Mouse (Mus musculus) stomach, postnatal 0 days (tissue): Measurements from ENCODE around the gene Rtn4. TPM values are rescaled to one million over a fixed set of nuclear protein-coding genes. Genes with fewer than 3 reads are reported as not detected.
A peak's percentile ranks its signal among the peaks of the same experiment; 100 is the strongest.

ENCODE experiments used
- ATAC-seq: fragments of 200-750 bp; cut with Nextera tagmentation; 2 replicates; pipeline ENCODE4 v1.8.0; 2017; ENCODE audit not compliant: low FRiP score, low TSS enrichment
- DNase-seq: peaks from one replicate; pipeline ENCODE4 v3.0.0-alpha.2; 2016; ENCODE audit warnings: low spot score
- H3K27ac ChIP-seq: fragments of 300-500 bp; sonication (generic); replicated peaks from 2 replicates; pipeline ENCODE4 v1.5.1; 2014; ENCODE audit warnings: mild to moderate bottlenecking, control low read depth
- H3K27me3 ChIP-seq: fragments of 300-500 bp; sonication (generic); 2 replicates; pipeline ENCODE4 v1.6.1; 2014; ENCODE audit warnings: low read length; ENCODE audit not compliant: control insufficient read depth, insufficient read depth
- H3K36me3 ChIP-seq: fragments of 300-500 bp; sonication (generic); 2 replicates; pipeline ENCODE4 v1.6.1; 2014; ENCODE audit warnings: low read length, mixed read lengths; ENCODE audit not compliant: control insufficient read depth, insufficient read depth
- H3K4me1 ChIP-seq: fragments of 300-500 bp; sonication (generic); replicated peaks from 2 replicates; pipeline ENCODE4 v1.6.1; 2014; ENCODE audit warnings: antibody characterized with exemption; ENCODE audit not compliant: control insufficient read depth, insufficient read depth
- H3K4me2 ChIP-seq: fragments of 300-500 bp; sonication (generic); replicated peaks from 2 replicates; pipeline ENCODE4 v1.6.1; 2014; ENCODE audit warnings: low read depth, mild to moderate bottlenecking, control low read depth, moderate library complexity
- H3K4me3 ChIP-seq: fragments of 300-500 bp; sonication (generic); 2 replicates; pipeline ENCODE4 v1.5.1; 2014; ENCODE audit warnings: low read depth, low read length, control low read depth
- H3K9ac ChIP-seq: fragments of 300-500 bp; sonication (generic); 2 replicates; pipeline ENCODE4 v1.6.1; 2014; ENCODE audit warnings: mild to moderate bottlenecking, low read length, control low read depth, mixed read lengths
- H3K9me3 ChIP-seq: fragments of 300-500 bp; sonication (generic); 2 replicates; pipeline ENCODE4 v1.6.1; 2016; ENCODE audit warnings: low read length; ENCODE audit not compliant: control insufficient read depth
- CTCF ChIP-seq: IDR thresholded peaks from 2 replicates; pipeline ENCODE4 v1.5.1; 2016; ENCODE audit warnings: antibody characterized with exemption, low read depth, mild to moderate bottlenecking, moderate library complexity
- EP300 ChIP-seq: optimal IDR thresholded peaks from 2 replicates; pipeline ENCODE3; 2016; ENCODE audit warnings: antibody characterized with exemption
- WGBS: fragments of 180-500 bp; shearing (Covaris S2); extraction: QIAGEN DNeasy Blood & Tissue Kit; methylation state at CpG from one replicate; pipeline ENCODE4 v1.1.7; 2014; 5-methylcytosine and 5-hydroxymethylcytosine counted together
- polyA plus RNA-seq: library from polyadenylated mRNA; unstranded; fragments of >200 nt; fragmentation: Nextera tagmentation; extraction: Ambion mirVana; gene quantifications from 2 replicates; pipeline ENCODE4 v1.2.1, GENCODE M21; 2015

Gene Rtn4
- polyA plus RNA-seq, 1 experiment from 2014 or later = 56.1 TPM

DNA sequence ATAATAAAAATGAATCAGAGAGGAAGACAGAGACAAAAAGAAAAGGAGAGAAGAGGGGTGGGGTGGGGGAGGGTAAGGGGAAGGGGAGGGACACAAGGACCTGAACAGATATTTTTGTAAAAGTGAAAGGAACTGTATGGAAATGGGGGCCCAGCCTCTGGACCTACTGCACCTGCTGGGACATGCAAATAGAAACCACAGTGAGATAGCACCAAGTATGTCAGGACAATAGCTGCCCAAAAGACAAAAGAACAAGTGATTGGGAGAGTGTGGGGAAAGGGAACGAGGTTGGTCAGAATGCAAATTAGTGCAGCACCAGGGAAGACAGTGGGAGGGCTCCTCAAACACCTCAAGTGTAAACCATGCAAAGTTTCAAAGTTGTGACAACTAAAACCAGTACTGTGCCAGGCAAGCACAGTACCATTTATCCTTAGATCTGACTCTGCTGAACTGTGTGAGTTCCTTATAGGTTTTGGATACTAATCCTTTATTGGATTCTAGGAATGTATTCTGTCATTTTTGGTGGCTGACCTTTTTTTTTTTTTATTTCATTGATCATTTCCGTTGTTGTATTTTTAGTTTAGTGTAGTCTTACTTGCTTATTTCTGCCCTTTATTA, 86.8 kb downstream of the Rtn4 start:
- ATAC-seq (no peak), DNase-seq (no peak)
- 59% methylated on average over 2 of the region's 2 CpGs for WGBS
- H3K4me2 ChIP-seq = no peak overlapping the region
- H3K27me3 ChIP-seq = no peaks in the 10 kb centered on the region
- H3K9ac ChIP-seq = no peak overlapping the region
- H3K4me3 ChIP-seq = no peak overlapping the region
- no peaks in the 10 kb centered on the region for H3K9me3 ChIP-seq
- H3K36me3 ChIP-seq = no peaks in the 10 kb centered on the region
- H3K4me1 ChIP-seq = no peaks in the 10 kb centered on the region
- no peak overlapping the region for H3K27ac ChIP-seq
- TF ChIP-seq EP300 = no peak
- no peak for TF ChIP-seq CTCF

GRCm38 (mm10) chr11:29786583-29787219, 94.0 kb downstream of the Rtn4 start:
- H3K4me1 ChIP-seq = no peaks in the 10 kb centered on the region
- H3K36me3 ChIP-seq = no peaks in the 10 kb centered on the region

DNA sequence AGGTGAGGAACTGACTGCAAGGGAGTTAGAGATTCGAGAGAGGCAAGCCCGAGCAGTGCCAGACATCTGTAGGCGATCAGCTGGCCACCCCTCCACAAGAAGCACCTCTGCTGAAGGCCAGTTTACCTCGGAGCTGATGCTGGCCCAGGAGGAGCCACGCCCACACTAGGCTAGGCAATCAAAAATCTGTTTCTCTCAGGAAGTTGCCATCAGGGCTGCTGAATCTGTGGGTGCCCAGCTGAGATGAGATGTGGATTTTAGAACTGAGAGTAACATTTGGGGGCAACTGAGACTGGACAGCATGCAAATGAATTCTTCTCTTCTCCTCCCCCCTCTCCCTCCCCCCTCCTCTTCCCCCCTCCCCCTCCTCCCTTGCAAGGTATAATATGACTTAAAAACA, 94.7 kb downstream of the Rtn4 start:
- peak; percentile 23 for DNase-seq
- no peak overlapping the region for H3K9ac ChIP-seq
- H3K4me2 ChIP-seq = no peak overlapping the region
- H3K4me1 ChIP-seq = no peaks in the 10 kb centered on the region
- no peak overlapping the region for H3K4me3 ChIP-seq
- WGBS = 13% methylated on average over 5 of the region's 5 CpGs
- H3K27ac ChIP-seq = no peak overlapping the region
- no peaks in the 10 kb centered on the region for H3K9me3 ChIP-seq
- H3K27me3 ChIP-seq = no peaks in the 10 kb centered on the region
- ATAC-seq = no peak
- TF ChIP-seq EP300 (no peak), CTCF (no peak)
- no peaks in the 10 kb centered on the region for H3K36me3 ChIP-seq

More at GRCm38 (mm10) chr11:29786583-29787219, 94.0 kb downstream of the Rtn4 start:
- no peak for DNase-seq
- no peak overlapping the region for H3K4me3 ChIP-seq
- ATAC-seq = no peak
- no peak overlapping the region for H3K9ac ChIP-seq
- H3K4me2 ChIP-seq = no peak overlapping the region
- no peaks in the 10 kb centered on the region for H3K27me3 ChIP-seq
- 78% methylated on average over 6 of the region's 6 CpGs for whole genome bisulfite sequencing
- H3K27ac ChIP-seq = no peak overlapping the region
- H3K9me3 ChIP-seq = no peaks in the 10 kb centered on the region
- TF ChIP-seq EP300 (no peak), CTCF (no peak)

DNA sequence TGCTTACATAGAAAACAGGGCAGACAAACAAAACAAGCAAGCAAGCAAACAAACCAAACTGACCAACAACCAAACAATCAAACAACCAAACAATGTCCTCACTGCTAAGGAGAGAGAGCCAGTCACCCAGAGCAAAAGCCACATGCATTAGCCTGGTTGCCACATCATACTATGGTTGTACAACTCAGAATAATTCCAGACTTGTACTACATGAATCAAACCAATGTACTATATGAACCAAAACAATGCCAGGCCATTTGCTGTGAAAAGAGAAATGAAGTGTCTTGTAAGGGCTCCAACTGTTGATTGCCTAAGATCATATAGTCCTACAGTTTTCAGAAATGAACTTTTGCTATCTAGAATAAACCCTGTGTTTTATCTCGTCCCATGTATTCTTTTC, 95.8 kb downstream of the Rtn4 start:
- Histone ChIP-seq H3K4me3 (no peak overlapping the region), H3K4me1 (no peaks in the 10 kb centered on the region), H3K9me3 (no peaks in the 10 kb centered on the region), H3K27ac (no peak overlapping the region), H3K9ac (no peak overlapping the region), H3K36me3 (no peaks in the 10 kb centered on the region), H3K4me2 (no peak overlapping the region), H3K27me3 (no peaks in the 10 kb centered on the region)
- no peak for DNase-seq
- no peak for TF ChIP-seq CTCF
- TF ChIP-seq EP300 = no peak
- WGBS = 58% methylated on average over 1 of the region's 1 CpGs
- no peak for ATAC-seq

DNA sequence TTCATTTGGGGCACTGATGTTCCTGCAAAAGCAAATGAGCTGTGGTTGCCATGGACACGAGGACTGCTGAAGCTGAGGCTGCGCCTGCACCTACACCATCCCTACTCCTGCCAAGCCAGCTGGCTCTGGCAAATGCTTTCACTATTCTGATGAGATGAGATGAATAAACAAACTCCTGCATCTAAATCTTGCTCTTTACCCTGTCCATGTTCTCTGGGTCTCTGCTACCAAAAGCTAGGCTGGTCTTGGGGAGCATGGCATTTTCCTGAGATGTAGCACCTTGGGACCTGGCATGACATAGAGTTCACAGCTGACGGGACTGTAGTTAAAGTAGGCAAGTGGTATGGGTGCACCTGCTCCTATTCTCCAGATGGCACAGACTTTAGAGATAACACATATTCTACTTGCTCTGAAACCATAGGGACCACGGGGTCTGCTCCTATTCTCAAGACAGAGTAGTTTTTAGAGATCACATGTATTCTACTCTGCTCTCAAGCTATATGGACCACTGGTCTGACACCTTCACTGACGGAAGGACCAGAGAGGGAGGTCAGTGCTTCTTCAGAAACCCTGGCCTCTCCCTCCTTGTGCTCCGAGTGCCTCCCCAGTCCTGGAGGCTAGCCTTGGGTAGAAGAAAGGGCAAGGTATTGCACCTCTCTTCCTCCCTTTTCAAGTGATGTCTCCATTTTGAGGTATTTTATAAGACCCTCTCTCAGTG, 96.3 kb downstream of the Rtn4 start:
- no peaks in the 10 kb centered on the region for H3K36me3 ChIP-seq
- no peaks in the 10 kb centered on the region for H3K9me3 ChIP-seq
- TF ChIP-seq CTCF (no peak), EP300 (no peak)
- no peak overlapping the region for H3K4me3 ChIP-seq
- no peak overlapping the region for H3K4me2 ChIP-seq
- H3K9ac ChIP-seq = no peak overlapping the region
- H3K4me1 ChIP-seq = no peaks in the 10 kb centered on the region
- DNase-seq (no peak), ATAC-seq (no peak)
- 73% methylated on average over 6 of the region's 6 CpGs for WGBS
- no peaks in the 10 kb centered on the region for H3K27me3 ChIP-seq
- H3K27ac ChIP-seq = no peak overlapping the region

DNA sequence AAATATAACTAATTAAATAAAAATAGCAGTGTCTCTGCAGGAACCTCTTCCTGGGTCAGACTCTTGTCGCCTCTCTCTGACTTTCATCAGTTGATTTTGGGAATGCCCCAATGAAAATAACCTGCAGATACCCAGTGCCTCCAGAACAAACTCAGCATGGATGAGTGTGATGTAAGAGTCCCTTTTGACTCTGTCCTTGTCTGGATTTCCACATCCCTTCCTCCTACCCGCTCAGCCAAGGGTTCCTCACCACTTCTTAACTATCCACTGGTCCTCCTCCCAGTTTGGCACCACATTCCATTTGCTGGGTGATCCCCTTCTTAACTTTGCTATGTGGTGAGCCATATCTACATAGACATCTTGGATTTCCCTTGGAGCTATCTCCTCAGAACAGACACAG, 98.0 kb downstream of the Rtn4 start:
- Histone ChIP-seq H3K4me2 (no peak overlapping the region), H3K4me3 (no peak overlapping the region), H3K27me3 (no peaks in the 10 kb centered on the region), H3K27ac (no peak overlapping the region), H3K4me1 (no peaks in the 10 kb centered on the region), H3K9me3 (no peaks in the 10 kb centered on the region), H3K9ac (no peak overlapping the region), H3K36me3 (no peaks in the 10 kb centered on the region)
- WGBS = 82% methylated on average over 2 of the region's 2 CpGs
- TF ChIP-seq CTCF = no peak
- TF ChIP-seq EP300 = no peak
- DNase-seq (no peak), ATAC-seq (no peak)

Other genes with a start within 250 kb of the Rtn4 start
- 36.2 and 36.7 TPM in 2 replicates for gene Prorsd1, start 177.9 kb upstream of the Rtn4 start, polyA plus RNA-seq
- 20.3 and 24.9 TPM in 2 replicates for gene Mtif2, start 166.5 kb upstream of the Rtn4 start, polyA plus RNA-seq
- gene Clhc1, start 145.0 kb upstream of the Rtn4 start, polyA plus RNA-seq = 0.07 TPM in 1 of 2 replicates, not detected in the other
- gene Rps27a, start 144.8 kb upstream of the Rtn4 start, polyA plus RNA-seq = 1,012 and 1,015 TPM in 2 replicates
- gene 4931440F15Rik, start 132.7 kb downstream of the Rtn4 start, polyA plus RNA-seq = 0.08 TPM in 2 replicates